Mouse (Mus musculus) heart, adult 2 months (tissue): ENCODE data around the gene H2-Q2. TPM values are rescaled to one million over a fixed set of nuclear protein-coding genes. Genes with fewer than 3 reads are reported as not detected.
"Not testable (repeated sequence)": the region's sequence is repeated elsewhere in the genome, so short reads cannot be mapped to it uniquely, and the experiment has no call there.

Experiments
- DNase-seq, 2 experiments: peaks; one replicate each; pipeline ENCODE4 v3.0.0; 2021
- H3K27ac ChIP-seq: fragments of 200-600 bp; 2 replicates; pipeline ENCODE4 v1.8.1; 2022
- H3K27me3 ChIP-seq: fragments of 200-500 bp; 2 replicates; pipeline ENCODE4 v1.6.1; 2012; ENCODE audit warnings: mild to moderate bottlenecking, low read length, inconsistent platforms, mixed read lengths; ENCODE audit not compliant: control insufficient read depth, insufficient read depth
- H3K36me3 ChIP-seq: fragments of 200-500 bp; 2 replicates; pipeline ENCODE4 v1.6.1; 2012; ENCODE audit warnings: low read length, inconsistent platforms; ENCODE audit not compliant: control insufficient read depth, insufficient read depth
- H3K4me1 ChIP-seq: fragments of 200-500 bp; 2 replicates; pipeline ENCODE4 v1.6.1; 2011; ENCODE audit warnings: low read length; ENCODE audit not compliant: control insufficient read depth, insufficient read depth
- H3K4me3 ChIP-seq: fragments of 200-600 bp; 2 replicates; pipeline ENCODE4 v1.8.1; 2022
- H3K79me2 ChIP-seq: fragments of 200-500 bp; replicated peaks from 2 replicates; pipeline ENCODE4 v1.6.1; 2012; ENCODE audit warnings: mild to moderate bottlenecking, inconsistent platforms, low read length, moderate library complexity, mixed read lengths; ENCODE audit not compliant: control insufficient read depth, insufficient read depth
- H3K9ac ChIP-seq: fragments of 200-500 bp; 2 replicates; pipeline ENCODE4 v1.6.1; 2012; ENCODE audit warnings: low read depth, mild to moderate bottlenecking, control low read depth, inconsistent platforms, low read length, mixed read lengths
- CTCF ChIP-seq: fragments of 200-600 bp; IDR thresholded peaks from 2 replicates; pipeline ENCODE4 v1.8.1; 2022; ENCODE audit warnings: antibody characterized with exemption, mild to moderate bottlenecking, moderate library complexity
- EP300 ChIP-seq: fragments of 200-500 bp; IDR thresholded peaks from 2 replicates; pipeline ENCODE4 v1.6.1; 2011; ENCODE audit warnings: low read depth, low read length, control low read depth; ENCODE audit not compliant: insufficient read depth
- POLR2A ChIP-seq: fragments of 200-500 bp; IDR thresholded peaks from 2 replicates; pipeline ENCODE4 v1.6.1; 2011; ENCODE audit warnings: mild to moderate bottlenecking, low read depth, low read length, control low read depth; ENCODE audit not compliant: insufficient read depth
- WGBS: fragments of 180-500 bp; shearing (Covaris S2); methylation state at CpG from one replicate; pipeline ENCODE4 v1.1.7; 2018; 5-methylcytosine and 5-hydroxymethylcytosine counted together
- intact Hi-C: fragments of 180-260 bp; cut with DNase I; formaldehyde crosslinking; loops from one replicate; pipeline ENCODE4 v1.15.1; 2025
- polyA plus RNA-seq: library from polyadenylated mRNA; depleted of rRNA; stranded (reverse); fragments of >200 nt; gene quantifications from 2 replicates; pipeline ENCODE4 v1.2.3, GENCODE M21; 2012
- total RNA-seq, 2 experiments: library from RNA; stranded (reverse); gene quantifications; 2 replicates each; pipeline ENCODE4 v1.2.3; 2021

The H2-Q2 gene
- total and polyA plus RNA-seq, 3 experiments, result 0.31 to 1.1 (median 1.1) TPM

- H3K27me3 ChIP-seq, DNase-seq, H3K79me2 ChIP-seq, H3K27ac ChIP-seq, H3K4me3 ChIP-seq, H3K36me3 ChIP-seq, H3K9ac ChIP-seq, H3K4me1 ChIP-seq, intact Hi-C loops: not testable (repeated sequence)
- 0 out of 2 replicates have a peak, but pooled peaks have one; percentile 22 for TF ChIP-seq CTCF
- WGBS, result 53% methylated on average over 3 of the region's 3 CpGs
Measured at GRCm38 (mm10) chr17:35329714-35330113, 12.3 kb upstream of the H2-Q2 start.

DNA sequence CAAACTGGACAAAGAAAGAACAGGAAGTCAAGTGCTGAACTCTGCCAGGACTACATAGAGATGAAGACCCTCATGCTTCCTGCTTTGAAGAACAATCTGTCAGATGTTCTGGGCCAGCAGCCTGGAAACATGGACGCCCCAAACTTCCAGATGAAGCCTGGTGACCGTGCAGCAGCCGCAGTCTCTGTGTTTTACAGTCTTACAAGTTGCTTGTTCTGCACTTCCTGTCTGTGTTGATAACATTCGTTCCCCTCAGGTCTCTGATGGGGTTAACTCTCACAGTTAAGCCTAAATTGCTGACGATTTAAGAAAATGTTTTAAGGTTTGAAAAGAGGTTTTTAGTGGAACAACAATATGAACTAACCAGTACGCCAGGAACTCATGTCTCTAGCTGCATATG is 10.5 kb upstream of the H2-Q2 start:
- H3K79me2 ChIP-seq, DNase-seq, intact Hi-C loops, H3K4me3 ChIP-seq, H3K27me3 ChIP-seq, H3K9ac ChIP-seq, H3K4me1 ChIP-seq, H3K27ac ChIP-seq, H3K36me3 ChIP-seq: not testable (repeated sequence)
- WGBS, result 35% methylated on average over 6 of the region's 6 CpGs

DNA sequence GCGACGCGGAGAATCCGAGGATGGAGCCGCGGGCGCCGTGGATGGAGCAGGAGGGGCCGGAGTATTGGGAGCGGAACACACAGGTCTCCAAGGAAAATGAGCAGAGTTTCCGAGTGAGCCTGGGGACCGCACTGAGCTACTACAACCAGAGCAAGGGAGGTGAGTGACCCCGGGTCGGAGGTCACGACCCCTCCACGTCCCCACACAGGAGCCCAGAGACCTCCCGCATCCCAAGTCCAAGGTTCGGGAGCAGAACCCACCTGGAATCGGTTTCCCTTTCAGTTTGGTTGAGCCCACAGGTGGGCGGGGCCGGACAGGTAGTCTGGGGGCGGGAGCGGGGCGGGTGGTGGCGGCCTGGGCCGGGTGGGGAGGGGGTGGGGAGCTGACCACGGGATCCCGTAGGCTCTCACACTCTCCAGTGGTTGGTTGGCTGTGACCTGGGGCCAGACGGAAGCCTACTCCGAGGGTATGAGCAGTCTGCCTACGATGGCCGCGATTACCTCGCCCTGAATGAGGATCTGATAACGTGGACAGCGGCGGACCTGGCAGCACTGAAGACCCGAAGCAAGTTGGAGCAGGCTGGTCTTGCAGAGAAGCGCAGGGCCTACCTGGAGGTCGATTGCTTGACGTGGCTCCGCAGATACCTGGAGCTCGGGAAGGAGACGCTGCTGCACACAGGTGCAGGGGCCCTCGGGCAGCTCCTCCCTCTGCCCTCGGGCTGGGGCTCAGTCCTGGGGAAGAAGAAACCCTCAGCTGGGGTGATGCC is 852 bp downstream of the H2-Q2 start:
- Histone ChIP-seq H3K79me2 (no peaks in the 10 kb centered on the region), H3K27ac (no peak overlapping the region), H3K36me3 (no peaks in the 10 kb centered on the region), H3K4me1 (no peaks in the 10 kb centered on the region), H3K27me3 (peaks cover 13% of the 10 kb centered on the region), H3K4me3 (peak overlapping the region; percentile 33), H3K9ac (0 out of 2 replicates have a peak overlapping the region, but pooled peaks have one; percentile 9)
- DNase-seq, result peak in 1 of 2 experiments; percentile 18
- intact Hi-C loops, result no loop called here
- TF ChIP-seq CTCF (no peak), EP300 (no peak), POLR2A (no peak)
- WGBS, result 7% methylated on average over 46 of the region's 46 CpGs

DNA sequence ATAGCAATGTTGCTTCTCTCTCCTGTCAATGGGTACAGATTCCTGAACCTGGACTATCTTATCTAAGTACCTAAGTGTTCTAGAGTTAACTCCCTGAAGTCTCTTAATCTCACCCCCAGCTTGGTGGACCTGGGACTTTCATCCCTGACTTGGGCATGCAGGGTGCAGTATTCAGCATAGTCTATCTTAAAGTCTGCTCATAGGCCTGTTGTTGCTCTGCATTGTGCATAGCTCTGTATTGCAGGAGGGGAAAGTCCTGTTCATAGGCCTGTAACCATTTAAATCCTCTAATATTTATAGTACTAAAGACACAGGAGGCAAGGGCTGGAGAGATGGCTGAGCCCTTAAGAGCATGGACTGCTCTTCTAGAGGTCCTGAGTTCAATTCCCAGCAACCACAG is 5.6 kb downstream of the H2-Q2 start:
- H3K9ac ChIP-seq, H3K27ac ChIP-seq, H3K36me3 ChIP-seq, H3K27me3 ChIP-seq, DNase-seq, H3K4me3 ChIP-seq, H3K79me2 ChIP-seq, H3K4me1 ChIP-seq, intact Hi-C loops: not testable (repeated sequence)

- not testable (repeated sequence) for H3K4me1 ChIP-seq
- 18% methylated on average over 6 of the region's 6 CpGs for WGBS
Measured at GRCm38 (mm10) chr17:35353275-35353674, 11.2 kb downstream of the H2-Q2 start.

GRCm38 (mm10) chr17:35354071-35354470 is 12.0 kb downstream of the H2-Q2 start:
- TF ChIP-seq CTCF (no peak), POLR2A (no peak), EP300 (no peak)
- Histone ChIP-seq H3K4me3 (no peak overlapping the region), H3K4me1 (no peaks in the 10 kb centered on the region), H3K36me3 (no peaks in the 10 kb centered on the region), H3K27me3 (peaks cover 5% of the 10 kb centered on the region), H3K27ac (no peak overlapping the region), H3K79me2 (no peaks in the 10 kb centered on the region), H3K9ac (no peak overlapping the region)
- 68% methylated on average over 2 of the region's 2 CpGs for WGBS
- no peak for DNase-seq
- intact Hi-C loops, result loop anchor here (2.0 kb wide), 1 partner anchor 41 kb away; no protein-coding TSS in a partner anchor

More at GRCm38 (mm10) chr17:35353275-35353674, 11.2 kb downstream of the H2-Q2 start:
- H3K4me3 ChIP-seq, H3K27ac ChIP-seq, DNase-seq, H3K79me2 ChIP-seq, intact Hi-C loops, H3K27me3 ChIP-seq, H3K36me3 ChIP-seq, H3K9ac ChIP-seq: not testable (repeated sequence)

GRCm38 (mm10) chr17:35357086-35357485 is 15.0 kb downstream of the H2-Q2 start:
- Histone ChIP-seq H3K27me3 (peaks cover 5% of the 10 kb centered on the region), H3K4me3 (no peak overlapping the region), H3K27ac (no peak overlapping the region), H3K9ac (no peak overlapping the region), H3K79me2 (no peaks in the 10 kb centered on the region), H3K36me3 (no peaks in the 10 kb centered on the region), H3K4me1 (no peaks in the 10 kb centered on the region)
- TF ChIP-seq CTCF (no peak), EP300 (no peak), POLR2A (no peak)
- intact Hi-C loops, result loop anchor here (2.0 kb wide), 1 partner anchor 38 kb away; no protein-coding TSS in a partner anchor
- DNase-seq, result no peak
- 29% methylated on average over 1 of the region's 1 CpGs for WGBS
